Mouse (Mus musculus) T-helper 17 cell (primary cell): Measurements from ENCODE around the gene Rps21.

ENCODE experiments used
- in situ Hi-C, 2 experiments: fragments of 300-600 bp; cut with MboI, MseI; formaldehyde crosslinking; loops; 1 replicate in 1 of 2; 2 replicates in 1 of 2; pipeline ENCODE4 v1.15.1; 2025; ENCODE audit warnings: high pct_unique_total_duplicates in 2 of 2

Gene Rps21

GRCm38 (mm10) chr2:180279321-180279720, 22.1 kb downstream of the Rps21 start:
- in situ Hi-C loops = loop anchor here in 1 of 2 experiments (5.0 kb wide), 1 partner anchor 68 kb away; no protein-coding TSS in a partner anchor

GRCm38 (mm10) chr2:180288966-180289365, 31.8 kb downstream of the Rps21 start:
- in situ Hi-C loops = loop anchor here in 1 of 2 experiments (5.0 kb wide), 2 partner anchors 33 to 58 kb away; no protein-coding TSS in a partner anchor

GRCm38 (mm10) chr2:180289440-180290108, 32.4 kb downstream of the Rps21 start, which contains the start of gene Rbbp8nl:
Gene Rbbp8nl (minus strand): TSS chr2:180289879.
- in situ Hi-C loops = loop anchor here in 1 of 2 experiments (5.0 to 10.0 kb wide), 4 partner anchors 33 to 1995 kb away; no protein-coding TSS in a partner anchor

GRCm38 (mm10) chr2:180290503-180290902, 33.3 kb downstream of the Rps21 start:
- in situ Hi-C loops = loop anchor here in 1 of 2 experiments (10.0 kb wide), 2 partner anchors 476 to 1996 kb away; no protein-coding TSS in a partner anchor

GRCm38 (mm10) chr2:180291566-180291965, 34.4 kb downstream of the Rps21 start:
- in situ Hi-C loops = loop anchor here in 1 of 2 experiments (10.0 kb wide), 2 partner anchors 477 to 1997 kb away; no protein-coding TSS in a partner anchor

DNA sequence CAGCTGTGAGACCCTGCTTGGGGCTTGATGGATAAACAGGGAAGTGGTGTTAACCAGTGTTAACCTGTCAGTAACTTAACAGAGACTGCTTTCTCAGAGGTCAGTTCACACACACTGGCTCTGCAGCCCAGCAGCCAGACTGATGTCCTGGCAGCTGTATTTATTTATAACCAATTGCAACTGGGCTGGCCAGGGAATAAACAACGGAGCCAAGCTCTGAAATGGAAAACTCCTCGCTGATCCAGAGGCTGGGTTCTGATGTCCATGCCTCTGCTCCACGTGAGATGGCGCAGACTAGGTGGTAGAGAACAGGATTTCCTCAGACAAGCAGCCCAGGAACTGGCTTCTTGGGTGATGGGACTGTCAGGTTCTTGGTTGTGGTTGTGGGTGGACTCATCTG, 34.8 kb downstream of the Rps21 start:
- in situ Hi-C loops = loop anchor here in 1 of 2 experiments (10.0 kb wide), 2 partner anchors 477 to 1997 kb away; no protein-coding TSS in a partner anchor

DNA sequence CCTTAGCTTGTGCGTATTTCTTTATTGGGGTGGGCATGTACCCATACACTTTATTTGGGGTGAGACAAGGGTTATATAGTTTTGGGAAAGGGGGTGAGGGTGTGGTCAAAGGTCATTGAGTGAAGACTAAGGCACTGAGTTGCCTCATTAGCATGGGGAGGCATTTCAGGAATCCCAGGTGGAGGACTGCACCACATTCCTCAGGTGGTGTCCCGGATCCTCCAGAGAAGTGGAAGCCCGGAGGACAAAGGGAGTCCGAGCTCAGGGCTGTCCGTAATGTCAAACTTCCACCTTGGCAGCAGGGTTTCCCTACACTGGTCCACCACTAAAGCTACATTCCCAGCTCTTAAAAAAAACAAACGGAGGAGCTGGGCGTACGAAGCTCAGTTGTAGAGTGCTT, 35.7 kb downstream of the Rps21 start:
- in situ Hi-C loops = loop anchor here in 1 of 2 experiments (10.0 kb wide), 2 partner anchors 478 to 1998 kb away; no protein-coding TSS in a partner anchor

GRCm38 (mm10) chr2:180300252-180300651, 43.1 kb downstream of the Rps21 start:
- in situ Hi-C loops = no loop called here

GRCm38 (mm10) chr2:180300771-180301170, 43.6 kb downstream of the Rps21 start:
- in situ Hi-C loops = no loop called here

DNA sequence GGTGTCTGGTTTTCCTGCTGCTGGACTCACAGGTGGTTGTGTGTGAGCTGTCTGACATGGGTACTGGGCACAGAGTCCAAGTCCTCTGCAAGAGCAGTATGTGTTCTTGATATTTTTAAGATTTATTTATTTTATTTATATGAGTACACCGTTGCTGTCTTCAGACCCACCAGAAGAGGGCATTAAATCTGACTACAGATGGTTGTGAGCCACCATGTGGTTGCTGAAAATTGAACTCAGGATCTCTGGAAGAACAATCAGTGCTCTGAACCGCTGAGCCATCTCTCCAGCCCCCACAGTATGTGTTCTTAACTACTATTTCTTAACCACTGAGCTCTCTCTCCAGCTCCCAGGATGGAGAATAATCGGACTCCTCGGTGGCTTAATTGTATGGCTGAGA, 45.0 kb downstream of the Rps21 start:
- in situ Hi-C loops = no loop called here

DNA sequence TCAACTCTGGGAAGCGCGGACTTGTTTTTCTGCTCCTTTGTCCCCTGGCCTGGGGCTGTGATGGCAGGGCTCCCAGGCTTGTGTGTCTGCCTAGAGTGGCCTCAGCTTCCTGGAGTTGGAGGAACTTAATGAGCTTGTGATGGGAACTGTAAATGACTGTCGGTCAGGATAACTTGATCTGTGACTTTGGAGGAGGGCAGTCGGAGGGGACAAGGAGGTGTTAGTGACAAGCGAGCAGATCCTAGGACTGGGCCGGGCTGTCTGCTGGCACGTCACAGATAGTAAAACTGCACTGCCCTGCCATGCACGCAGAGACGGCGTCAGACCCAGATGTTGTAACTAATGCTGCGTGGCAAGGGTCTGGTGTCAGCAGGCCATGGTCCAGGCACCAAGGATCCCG, 46.3 kb downstream of the Rps21 start:
- in situ Hi-C loops = no loop called here

DNA sequence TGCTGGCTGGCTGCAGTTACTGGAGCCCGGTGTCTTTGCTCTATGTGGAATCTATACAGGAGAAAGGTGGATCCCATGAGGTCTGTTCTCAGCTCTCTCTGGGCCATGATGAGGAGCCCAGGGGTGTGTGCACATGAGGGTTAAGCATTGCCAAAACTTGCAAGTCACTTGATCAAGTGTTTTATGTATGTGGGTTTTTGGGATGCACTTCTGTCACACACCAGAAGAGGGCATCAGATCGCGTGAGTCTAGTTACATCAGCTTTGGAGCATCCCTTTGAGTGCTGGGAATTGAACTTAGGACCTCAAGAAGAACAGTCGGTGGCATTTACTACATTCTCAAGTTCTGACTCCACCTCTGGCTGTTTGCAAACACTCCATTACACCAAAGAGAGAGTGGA, 47.4 kb downstream of the Rps21 start:
- in situ Hi-C loops = no loop called here

DNA sequence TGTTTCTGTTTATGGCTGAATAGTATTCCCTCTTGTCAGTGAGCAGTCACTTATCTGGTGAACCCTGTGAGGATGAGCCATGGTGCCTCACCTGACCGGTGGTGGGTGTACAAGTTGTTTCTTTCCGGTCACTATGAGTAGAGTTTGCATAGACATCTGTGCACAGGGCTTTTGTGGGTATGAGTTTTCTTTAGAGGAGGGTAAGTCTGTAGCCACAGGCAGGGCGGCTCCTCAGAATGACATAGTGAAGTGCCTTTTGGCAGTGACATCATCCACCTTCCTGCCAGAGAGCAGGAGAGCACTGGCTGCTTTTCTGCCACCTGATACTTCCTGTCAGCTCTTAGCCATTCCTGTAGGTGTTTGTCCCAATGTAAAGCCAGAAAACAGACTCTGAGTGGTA, 48.3 kb downstream of the Rps21 start:
- in situ Hi-C loops = no loop called here

GRCm38 (mm10) chr2:180306009-180306408, 48.8 kb downstream of the Rps21 start:
- in situ Hi-C loops = no loop called here

DNA sequence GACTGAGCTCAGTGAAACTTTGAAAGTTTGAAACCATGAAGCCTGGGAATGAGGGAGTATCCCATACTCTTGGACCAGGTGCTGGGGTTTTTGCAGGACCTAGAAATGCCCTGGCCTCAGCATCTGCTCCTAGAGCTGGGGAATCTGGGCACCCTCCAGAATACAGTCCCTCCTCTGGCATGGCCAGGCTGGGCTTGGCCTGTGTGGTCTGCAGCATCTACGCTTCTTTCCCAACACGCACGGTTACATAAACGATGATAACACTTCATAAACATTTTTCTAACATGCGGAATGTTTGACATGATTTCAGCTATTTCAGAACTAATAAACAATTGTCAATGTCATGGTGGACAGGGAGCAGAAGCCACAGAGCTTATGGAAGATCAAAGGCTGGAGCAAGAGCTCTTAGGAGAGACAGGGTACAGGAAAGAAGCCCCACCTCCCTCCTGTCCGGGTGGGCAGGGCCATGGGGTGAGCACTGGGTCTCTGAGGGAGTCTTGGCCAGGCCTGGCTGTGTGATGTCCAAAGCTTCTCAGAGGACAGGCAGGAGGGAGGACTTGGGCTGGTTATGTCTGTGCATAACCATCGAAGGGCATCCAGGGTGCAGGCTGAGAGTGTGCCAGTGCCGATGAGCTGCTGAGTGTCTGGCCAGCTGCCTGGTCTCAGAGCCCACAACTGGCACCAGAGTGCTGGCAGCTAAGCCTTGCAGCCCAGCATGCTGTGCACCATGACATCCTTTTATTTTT, 49.4 kb downstream of the Rps21 start:
- in situ Hi-C loops = no loop called here

DNA sequence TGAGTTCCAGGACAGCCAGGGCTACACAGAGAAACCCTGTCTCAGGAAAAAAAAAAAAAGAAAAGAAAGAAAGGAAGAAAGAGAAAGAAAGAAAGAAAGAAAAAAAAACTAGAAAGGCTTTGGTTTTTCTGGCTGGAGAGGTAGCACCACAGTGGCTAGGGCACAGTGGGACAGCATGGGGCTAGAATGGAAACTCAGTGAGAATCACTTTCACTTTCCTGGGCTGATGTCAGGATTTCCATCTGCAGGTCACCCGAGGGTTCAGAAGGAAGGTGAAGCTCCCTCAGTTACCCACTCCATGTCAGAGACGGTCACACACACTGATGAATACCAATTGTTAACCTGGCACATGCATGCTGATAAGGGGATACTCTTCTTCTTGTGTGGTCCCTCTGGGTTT, 50.5 kb downstream of the Rps21 start:
- in situ Hi-C loops = no loop called here
